Mouse (Mus musculus) hindbrain, embryonic 14.5 days (tissue): ENCODE data around the gene Jarid2. TPM values are rescaled to one million over a fixed set of nuclear protein-coding genes. Genes with fewer than 3 reads are reported as not detected.
A peak's percentile ranks its signal among the peaks of the same experiment; 100 is the strongest.

Experiments used
- ATAC-seq: fragments of 200-750 bp; cut with Nextera tagmentation; 2 replicates; pipeline ENCODE4 v1.8.0; 2017; ENCODE audit warnings: moderate number of reproducible peaks, mild to moderate bottlenecking, moderate TSS enrichment, moderate library complexity; ENCODE audit not compliant: low FRiP score
- DNase-seq: peaks from one replicate; pipeline ENCODE4 v3.0.0-alpha.2; 2015; ENCODE audit warnings: low spot score
- H3K27ac ChIP-seq: fragments of 300-500 bp; sonication (generic); 2 replicates; pipeline ENCODE4 v1.5.1; 2014; ENCODE audit warnings: mild to moderate bottlenecking, moderate library complexity
- H3K27me3 ChIP-seq: fragments of 300-500 bp; sonication (generic); 2 replicates; pipeline ENCODE4 v1.6.1; 2014; ENCODE audit warnings: mild to moderate bottlenecking, low read length, mixed read lengths; ENCODE audit not compliant: control insufficient read depth, insufficient read depth
- H3K36me3 ChIP-seq: fragments of 300-500 bp; sonication (generic); replicated peaks from 2 replicates; pipeline ENCODE4 v1.6.1; 2014; ENCODE audit not compliant: control insufficient read depth, insufficient read depth
- H3K4me1 ChIP-seq: fragments of 300-500 bp; sonication (generic); replicated peaks from 2 replicates; pipeline ENCODE4 v1.6.1; 2014; ENCODE audit warnings: antibody characterized with exemption, low read length, mixed read lengths; ENCODE audit not compliant: control insufficient read depth, insufficient read depth
- H3K4me2 ChIP-seq: fragments of 300-500 bp; sonication (generic); replicated peaks from 2 replicates; pipeline ENCODE4 v1.6.1; 2014; ENCODE audit warnings: mild to moderate bottlenecking, moderate library complexity
- H3K4me3 ChIP-seq: fragments of 300-500 bp; sonication (generic); replicated peaks from 2 replicates; pipeline ENCODE4 v1.5.1; 2014; ENCODE audit warnings: mild to moderate bottlenecking, low read length
- H3K9ac ChIP-seq: fragments of 300-500 bp; sonication (generic); 2 replicates; pipeline ENCODE4 v1.6.1; 2014
- H3K9me3 ChIP-seq: fragments of 300-500 bp; sonication (generic); 2 replicates; pipeline ENCODE4 v1.6.1; 2016; ENCODE audit warnings: low read length; ENCODE audit not compliant: control insufficient read depth
- WGBS: fragments of 180-500 bp; shearing (Covaris S2); extraction: QIAGEN DNeasy Blood & Tissue Kit; methylation state at CpG from one replicate; pipeline ENCODE4 v1.1.7; 2014; 5-methylcytosine and 5-hydroxymethylcytosine counted together
- polyA plus RNA-seq: library from polyadenylated mRNA; unstranded; fragments of >200 nt; fragmentation: Nextera tagmentation; extraction: Ambion mirVana; gene quantifications from 2 replicates; pipeline ENCODE4 v1.2.1, GENCODE M21; 2014

Gene Jarid2
- polyA plus RNA-seq: 24.4 and 27.2 TPM in 2 replicates

GRCm38 (mm10) chr13:44729424-44729971 lies at the start of gene Jarid2:
Gene Jarid2, plus strand, starts transcription at chr13:44729474.
- no peak for ATAC-seq
- H3K9me3 ChIP-seq: no peaks in the 10 kb centered on the region
- 2% methylated on average over 31 of the region's 31 CpGs for WGBS
- peak within 1 kb of the TSS; percentile 96 for H3K4me2 ChIP-seq
- H3K27ac ChIP-seq: peak within 1 kb of the TSS; percentile 99
- no peaks in the 10 kb centered on the region for H3K36me3 ChIP-seq
- H3K4me1 ChIP-seq: peaks cover 12% of the 10 kb centered on the region
- H3K27me3 ChIP-seq: no peaks in the 10 kb centered on the region
- peak within 1 kb of the TSS; percentile 66 for H3K4me3 ChIP-seq
- H3K9ac ChIP-seq: peak within 1 kb of the TSS; percentile 88
- DNase-seq: no peak

GRCm38 (mm10) chr13:44681051-44681450 lies 48.2 kb upstream of the Jarid2 start:
- Histone ChIP-seq H3K4me3 (no peak overlapping the region), H3K36me3 (no peaks in the 10 kb centered on the region), H3K27ac (no peak overlapping the region), H3K9ac (no peak overlapping the region), H3K27me3 (no peaks in the 10 kb centered on the region), H3K4me1 (no peaks in the 10 kb centered on the region), H3K9me3 (no peaks in the 10 kb centered on the region), H3K4me2 (no peak overlapping the region)
- DNase-seq: no peak
- 88% methylated on average over 7 of the region's 7 CpGs for WGBS
- no peak for ATAC-seq

- H3K4me2 ChIP-seq: no peak overlapping the region
- H3K27ac ChIP-seq: no peak overlapping the region
- no peak overlapping the region for H3K4me3 ChIP-seq
- no peaks in the 10 kb centered on the region for H3K27me3 ChIP-seq
- WGBS: 55% methylated on average over 3 of the region's 3 CpGs
- no peak overlapping the region for H3K9ac ChIP-seq
- no peak for ATAC-seq
- no peaks in the 10 kb centered on the region for H3K4me1 ChIP-seq
- no peaks in the 10 kb centered on the region for H3K9me3 ChIP-seq
- no peak for DNase-seq
- H3K36me3 ChIP-seq: no peaks in the 10 kb centered on the region
These were observed 41.1 kb upstream of the Jarid2 start for GRCm38 (mm10) chr13:44688140-44688539.

- WGBS: 87% methylated on average over 10 of the region's 10 CpGs
- H3K9me3 ChIP-seq: no peaks in the 10 kb centered on the region
These were observed 31.6 kb upstream of the Jarid2 start for GRCm38 (mm10) chr13:44697628-44698027.

GRCm38 (mm10) chr13:44704036-44704801 lies 25.1 kb upstream of the Jarid2 start:
- Histone ChIP-seq H3K9me3 (no peaks in the 10 kb centered on the region), H3K27ac (no peak overlapping the region), H3K9ac (no peak overlapping the region), H3K36me3 (no peaks in the 10 kb centered on the region), H3K4me3 (no peak overlapping the region), H3K4me2 (no peak overlapping the region), H3K27me3 (no peaks in the 10 kb centered on the region), H3K4me1 (no peaks in the 10 kb centered on the region)
- WGBS: 87% methylated on average over 15 of the region's 15 CpGs
- ATAC-seq (no peak), DNase-seq (no peak)

More at GRCm38 (mm10) chr13:44697628-44698027, 31.6 kb upstream of the Jarid2 start:
- Histone ChIP-seq H3K4me2 (no peak overlapping the region), H3K9ac (no peak overlapping the region), H3K4me3 (no peak overlapping the region), H3K36me3 (no peaks in the 10 kb centered on the region), H3K27me3 (no peaks in the 10 kb centered on the region), H3K4me1 (no peaks in the 10 kb centered on the region), H3K27ac (no peak overlapping the region)
- ATAC-seq (no peak), DNase-seq (no peak)

GRCm38 (mm10) chr13:44705031-44705742 lies 24.1 kb upstream of the Jarid2 start:
- H3K27ac ChIP-seq: no peak overlapping the region
- no peak overlapping the region for H3K4me3 ChIP-seq
- ATAC-seq (no peak), DNase-seq (no peak)
- no peaks in the 10 kb centered on the region for H3K9me3 ChIP-seq
- H3K9ac ChIP-seq: no peak overlapping the region
- H3K27me3 ChIP-seq: no peaks in the 10 kb centered on the region
- 24% methylated on average over 14 of the region's 14 CpGs for whole genome bisulfite sequencing
- H3K36me3 ChIP-seq: no peaks in the 10 kb centered on the region
- H3K4me2 ChIP-seq: no peak overlapping the region
- H3K4me1 ChIP-seq: no peaks in the 10 kb centered on the region

GRCm38 (mm10) chr13:44705743-44706044 lies 23.6 kb upstream of the Jarid2 start:
- DNase-seq (no peak), ATAC-seq (no peak)
- Histone ChIP-seq H3K9me3 (no peaks in the 10 kb centered on the region), H3K27me3 (no peaks in the 10 kb centered on the region), H3K36me3 (no peaks in the 10 kb centered on the region), H3K4me3 (no peak overlapping the region), H3K4me1 (no peaks in the 10 kb centered on the region), H3K4me2 (no peak overlapping the region), H3K9ac (no peak overlapping the region), H3K27ac (no peak overlapping the region)
- 47% methylated on average over 7 of the region's 7 CpGs for WGBS

- no peak for DNase-seq
- Histone ChIP-seq H3K4me2 (no peak overlapping the region), H3K9ac (no peak overlapping the region), H3K36me3 (no peaks in the 10 kb centered on the region), H3K27me3 (no peaks in the 10 kb centered on the region), H3K4me1 (no peaks in the 10 kb centered on the region), H3K27ac (no peak overlapping the region), H3K4me3 (no peak overlapping the region), H3K9me3 (no peaks in the 10 kb centered on the region)
- ATAC-seq: no peak
- 70% methylated on average over 10 of the region's 10 CpGs for WGBS
These were observed 22.9 kb upstream of the Jarid2 start for GRCm38 (mm10) chr13:44706206-44706915.

GRCm38 (mm10) chr13:44707176-44707575 lies 22.1 kb upstream of the Jarid2 start:
- WGBS: 53% methylated on average over 5 of the region's 5 CpGs
- no peaks in the 10 kb centered on the region for H3K36me3 ChIP-seq
- no peak overlapping the region for H3K4me2 ChIP-seq
- no peaks in the 10 kb centered on the region for H3K9me3 ChIP-seq
- H3K27me3 ChIP-seq: no peaks in the 10 kb centered on the region
- no peak overlapping the region for H3K27ac ChIP-seq
- H3K9ac ChIP-seq: no peak overlapping the region
- ATAC-seq: no peak
- no peak for DNase-seq
- no peak overlapping the region for H3K4me3 ChIP-seq
- H3K4me1 ChIP-seq: no peaks in the 10 kb centered on the region
